Mouse (Mus musculus): ENCODE results near the gene Olfr1502. TPM values are rescaled to one million over a fixed set of nuclear protein-coding genes. Genes with fewer than 3 reads are reported as not detected.
"Not testable (repeated sequence)": the region's sequence is repeated elsewhere in the genome, so short reads cannot be mapped to it uniquely, and the experiment has no call there.

The Olfr1502 gene
- total RNA-seq (2022) = not detected

GRCm38 (mm10) chr19:13861495-13861894 is at the start of gene Olfr1502:
TSS of gene Olfr1502 (plus strand) at chr19:13861795.
- no peak for DNase-seq (ENCODE audit: low spot score)

- DNase-seq (ENCODE audit: low spot score) = no peak
Observed at GRCm38 (mm10) chr19:13812823-13813222, 48.8 kb upstream of the Olfr1502 start.

GRCm38 (mm10) chr19:13818827-13819226 is 42.8 kb upstream of the Olfr1502 start:
- no peak for DNase-seq (ENCODE audit: low spot score)

GRCm38 (mm10) chr19:13819347-13819746 is 42.2 kb upstream of the Olfr1502 start, which contains the start of gene Olfr1499:
TSS of gene Olfr1499 (minus strand) at chr19:13819447.
- no peak for DNase-seq (ENCODE audit: low spot score)

- no peak for DNase-seq (ENCODE audit: low spot score)
Observed at GRCm38 (mm10) chr19:13820847-13821246, 40.7 kb upstream of the Olfr1502 start.

- no peak for DNase-seq (ENCODE audit: low spot score)
Observed at GRCm38 (mm10) chr19:13828447-13828846, 33.1 kb upstream of the Olfr1502 start.

- DNase-seq (ENCODE audit: low spot score) = no peak
Observed at GRCm38 (mm10) chr19:13830388-13830787, 31.2 kb upstream of the Olfr1502 start, which contains the start of gene Olfr1500. TSS of gene Olfr1500 (minus strand) at chr19:13830488.

- not testable (repeated sequence) for DNase-seq (ENCODE audit: low spot score)
Observed at GRCm38 (mm10) chr19:13850592-13850991, 11.0 kb upstream of the Olfr1502 start, which contains the start of gene Olfr1501. TSS of gene Olfr1501 (minus strand) at chr19:13850692.

GRCm38 (mm10) chr19:13897828-13898227 is 36.2 kb downstream of the Olfr1502 start, which contains the start of gene Olfr1504:
TSS of gene Olfr1504 (minus strand) at chr19:13897928.
- DNase-seq (ENCODE audit: low spot score) = no peak

Other genes starting within 250 kb of the Olfr1502 start
- not detected for gene Olfr1487, start 244.4 kb upstream of the Olfr1502 start, total RNA-seq (2022)
- gene Olfr1489, start 230.2 kb upstream of the Olfr1502 start, total RNA-seq (2022) = not detected
- gene Olfr1490, start 210.7 kb upstream of the Olfr1502 start, total RNA-seq (2022) = not detected
- gene Olfr1491, start 164.5 kb upstream of the Olfr1502 start, total RNA-seq (2022) = not detected
- not detected for gene Olfr1493-ps1, start 138.5 kb upstream of the Olfr1502 start, total RNA-seq (2022)
- gene Olfr1494, start 122.1 kb upstream of the Olfr1502 start, total RNA-seq (2022) = not detected
- gene Olfr1495, start 97.2 kb upstream of the Olfr1502 start, total RNA-seq (2022) = not detected
- not detected for gene Olfr1496, start 83.9 kb upstream of the Olfr1502 start, total RNA-seq (2022)
- not detected for gene Olfr1497, start 63.6 kb upstream of the Olfr1502 start, total RNA-seq (2022)
- not detected for gene Olfr1499, start 42.3 kb upstream of the Olfr1502 start, total RNA-seq (2022)
- gene Olfr1500, start 31.3 kb upstream of the Olfr1502 start, total RNA-seq (2022) = not detected
- gene Olfr1501, start 11.1 kb upstream of the Olfr1502 start, total RNA-seq (2022) = not detected
- gene Olfr1504, start 36.1 kb downstream of the Olfr1502 start, total RNA-seq (2022) = not detected
- gene Olfr1505, start 51.7 kb downstream of the Olfr1502 start, total RNA-seq (2022) = not detected

Measured in heart, adult 8-10 months (tissue).